Mouse (Mus musculus) frontal cortex, postnatal 14 days (tissue): ENCODE results near the gene Mapk6.
"Not testable (repeated sequence)": the region's sequence is repeated elsewhere in the genome, so short reads cannot be mapped to it uniquely, and the experiment has no call there.

Experiments used
- DNase-seq, 2 experiments: peaks; one replicate each; pipeline ENCODE4 v3.0.0; 2022; ENCODE audit warnings: low spot score in 2 of 2

Mapk6 gene

DNA sequence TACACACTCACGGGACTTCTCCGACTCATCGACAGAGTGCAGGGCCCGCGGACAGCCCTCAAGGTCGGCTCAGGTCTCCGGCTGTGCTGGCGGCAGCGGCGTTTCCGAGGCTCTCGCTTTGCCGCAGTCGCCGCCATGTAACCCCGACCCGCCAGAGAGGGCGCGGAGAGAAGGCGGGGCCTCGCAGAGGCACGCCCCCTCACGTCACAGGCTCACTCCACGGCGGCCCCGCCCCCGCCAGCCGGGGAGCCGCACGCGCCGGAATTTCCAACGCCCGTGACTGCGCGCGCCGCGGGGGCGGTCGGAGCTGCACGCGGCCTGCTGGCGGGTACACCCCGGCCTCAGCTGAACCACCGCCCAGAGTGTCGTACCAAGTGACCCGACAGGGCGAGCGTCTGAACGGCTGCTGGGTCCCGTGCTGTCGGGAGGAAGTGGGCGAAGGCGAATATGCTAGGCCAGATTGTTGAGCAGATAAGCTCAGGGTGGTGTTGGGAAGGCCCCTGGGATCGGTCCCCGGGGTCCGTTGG, at the start of gene Mapk6:
Mapk6 (minus strand) TSS at position 154 of the 527 bp plus-strand sequence.
- DNase-seq: peak; percentile 92 to 96

DNA sequence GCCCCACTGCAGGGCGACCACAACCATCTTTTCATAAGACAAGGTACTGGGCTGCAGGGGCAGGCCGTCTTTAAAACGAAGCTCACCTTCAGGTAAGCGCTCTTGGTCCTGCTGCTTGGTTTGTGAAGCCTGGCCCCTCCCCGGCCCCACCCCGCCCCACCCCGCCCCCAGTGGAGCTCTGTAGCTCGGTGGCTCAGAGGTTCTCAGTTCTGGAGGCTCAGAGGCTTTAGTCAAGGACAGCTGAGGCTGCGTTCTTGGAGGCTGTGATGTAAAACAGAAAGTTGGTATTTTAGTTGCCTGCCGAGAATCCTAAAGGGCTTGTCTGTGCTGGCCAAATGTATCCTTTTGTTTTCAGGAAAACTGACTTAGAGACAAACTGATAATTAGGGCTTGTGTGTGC, 45.9 kb upstream of the Mapk6 start:
- DNase-seq: no peak

DNA sequence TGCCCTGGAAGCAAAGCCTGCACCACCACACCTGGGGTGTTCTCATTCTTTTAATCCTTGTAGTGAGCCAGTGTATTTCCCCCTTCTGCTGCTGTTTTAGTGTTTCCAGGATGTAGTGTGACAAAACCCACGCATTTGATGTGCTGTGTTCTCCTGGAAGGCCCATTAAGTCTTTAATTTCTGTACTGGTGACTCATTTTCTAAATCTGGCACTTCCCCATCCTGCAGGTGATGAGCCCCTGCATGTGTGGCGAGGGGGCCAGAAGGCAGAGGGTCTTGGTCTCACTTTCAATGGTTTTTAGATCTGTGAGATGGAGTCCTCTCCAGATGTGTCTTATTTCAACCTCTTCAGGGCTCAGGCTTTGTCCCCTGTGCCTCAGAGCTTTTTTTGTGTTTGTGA, 44.2 kb upstream of the Mapk6 start:
- no peak for DNase-seq

DNA sequence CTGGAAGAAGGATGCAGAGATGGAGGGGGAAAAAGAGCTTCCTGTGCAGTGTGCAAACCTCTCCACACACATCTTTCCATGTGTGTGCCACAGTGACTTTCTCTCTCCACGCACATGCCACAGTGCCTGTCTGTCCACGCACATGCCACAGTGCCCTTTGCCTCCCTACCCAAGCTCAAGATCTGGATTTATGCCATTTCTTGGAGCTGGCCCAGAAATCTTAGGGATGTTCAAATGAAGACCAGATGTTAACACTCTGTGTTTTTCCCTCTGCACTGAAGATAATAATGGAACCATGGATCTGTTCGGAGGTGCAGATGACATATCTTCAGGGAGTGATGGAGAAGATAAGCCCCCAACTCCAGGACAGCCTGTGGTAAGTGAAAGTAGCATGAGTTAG, 38.2 kb upstream of the Mapk6 start:
- DNase-seq: no peak

DNA sequence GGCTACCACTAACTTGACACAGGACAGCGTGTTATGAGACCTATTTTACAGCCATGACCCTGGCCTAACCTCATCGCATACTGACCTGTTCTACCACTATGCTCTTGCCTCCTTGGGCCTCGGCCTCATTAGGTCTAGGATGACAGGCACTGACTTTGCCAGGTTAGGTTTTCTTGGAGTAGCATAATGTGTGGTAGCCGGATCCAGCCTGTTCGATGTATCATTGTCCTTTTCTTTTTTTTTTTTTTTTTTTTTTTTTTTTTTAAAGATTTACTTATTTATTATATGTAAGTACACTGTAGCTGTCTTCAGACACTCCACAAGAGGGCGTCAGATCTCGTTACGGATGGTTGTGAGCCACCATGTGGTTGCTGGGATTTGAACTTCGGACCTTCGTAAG, 36.8 kb upstream of the Mapk6 start:
- not testable (repeated sequence) for DNase-seq

DNA sequence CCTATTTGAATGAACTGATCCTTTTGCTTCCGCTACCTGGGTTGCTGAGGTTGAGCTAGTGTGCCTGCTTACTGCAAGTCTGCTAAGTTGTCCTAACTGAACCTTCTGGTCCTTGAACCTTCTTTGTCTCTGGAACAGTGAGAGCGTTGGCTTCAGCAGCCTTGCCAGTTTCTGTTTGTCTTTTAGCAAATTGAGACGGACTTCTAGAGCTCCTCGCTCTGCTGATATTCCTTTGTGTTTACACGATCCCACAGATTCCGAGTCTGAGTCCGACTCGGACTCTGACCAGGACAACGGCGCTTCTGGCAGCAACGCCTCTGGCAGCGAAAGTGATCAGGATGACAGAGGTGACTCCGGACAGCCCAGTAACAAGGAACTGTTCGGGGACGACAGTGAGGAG, 35.2 kb upstream of the Mapk6 start:
- no peak for DNase-seq

DNA sequence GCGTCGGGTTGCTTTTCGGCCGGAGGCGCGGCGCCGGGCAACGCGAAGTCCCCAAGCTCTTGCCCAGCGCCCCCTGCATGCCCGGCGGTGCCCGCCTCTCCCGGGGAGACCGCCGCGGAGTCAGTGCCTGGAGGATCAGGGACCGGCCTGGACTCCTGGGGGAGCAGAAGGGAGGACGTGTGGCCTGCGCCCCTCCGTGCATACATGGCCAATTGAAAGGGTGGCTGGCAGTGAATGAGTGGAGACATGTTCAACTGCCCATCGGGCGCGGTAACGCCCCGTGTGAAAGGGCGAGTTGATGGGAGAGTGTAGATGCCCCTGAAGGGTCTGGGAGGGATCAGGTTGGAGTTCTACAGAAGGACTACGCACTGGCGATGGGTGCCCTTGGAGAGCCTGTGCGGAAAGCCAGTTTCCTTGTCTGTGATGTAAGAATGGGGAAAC, 31.9 kb upstream of the Mapk6 start:
- DNase-seq: no peak

DNA sequence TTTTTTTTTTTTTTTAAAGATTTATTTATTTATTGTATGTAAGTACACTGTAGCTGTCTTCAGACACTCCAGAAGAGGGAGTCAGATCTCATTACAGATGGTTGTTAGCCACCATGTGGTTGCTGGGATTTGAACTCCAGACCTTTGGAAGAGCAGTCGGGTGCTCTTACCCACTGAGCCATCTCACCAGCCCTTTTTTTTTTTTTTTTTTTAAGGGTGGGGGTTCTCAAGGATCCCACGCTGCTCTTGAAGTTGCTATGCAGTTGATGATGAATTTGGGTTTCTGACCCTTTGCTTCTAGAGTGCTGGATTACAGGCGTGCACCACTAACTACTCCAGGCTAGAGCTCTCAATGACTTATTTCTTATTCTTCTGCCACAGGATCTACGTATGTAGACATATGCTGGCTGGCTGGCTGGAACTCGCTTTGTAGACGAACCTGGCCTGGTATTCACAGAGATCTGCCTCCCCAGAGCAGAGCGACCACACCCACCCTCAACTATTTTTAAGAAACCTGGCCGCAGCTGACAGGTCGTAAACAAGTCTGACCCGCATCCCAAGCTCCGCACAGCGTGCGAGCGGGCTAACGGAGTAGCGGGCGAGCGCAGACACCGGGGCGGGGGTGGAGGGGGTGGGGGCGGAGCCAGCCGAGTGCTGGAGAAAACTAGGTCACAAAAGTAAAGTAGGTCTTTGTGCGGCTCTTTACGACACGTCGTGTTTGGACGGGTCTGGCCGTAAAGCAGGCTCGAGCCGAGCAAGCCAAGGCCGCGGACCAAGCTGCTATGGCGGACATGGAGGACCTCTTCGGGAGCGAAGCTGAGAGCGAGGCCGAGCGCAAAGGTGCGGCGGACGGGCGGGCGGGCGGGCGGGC, 31.2 kb upstream of the Mapk6 start, which contains the start of gene Leo1:
Leo1 (plus strand) TSS at position 729 of the 871 bp plus-strand sequence.
- peak; percentile 81 to 85 for DNase-seq

DNA sequence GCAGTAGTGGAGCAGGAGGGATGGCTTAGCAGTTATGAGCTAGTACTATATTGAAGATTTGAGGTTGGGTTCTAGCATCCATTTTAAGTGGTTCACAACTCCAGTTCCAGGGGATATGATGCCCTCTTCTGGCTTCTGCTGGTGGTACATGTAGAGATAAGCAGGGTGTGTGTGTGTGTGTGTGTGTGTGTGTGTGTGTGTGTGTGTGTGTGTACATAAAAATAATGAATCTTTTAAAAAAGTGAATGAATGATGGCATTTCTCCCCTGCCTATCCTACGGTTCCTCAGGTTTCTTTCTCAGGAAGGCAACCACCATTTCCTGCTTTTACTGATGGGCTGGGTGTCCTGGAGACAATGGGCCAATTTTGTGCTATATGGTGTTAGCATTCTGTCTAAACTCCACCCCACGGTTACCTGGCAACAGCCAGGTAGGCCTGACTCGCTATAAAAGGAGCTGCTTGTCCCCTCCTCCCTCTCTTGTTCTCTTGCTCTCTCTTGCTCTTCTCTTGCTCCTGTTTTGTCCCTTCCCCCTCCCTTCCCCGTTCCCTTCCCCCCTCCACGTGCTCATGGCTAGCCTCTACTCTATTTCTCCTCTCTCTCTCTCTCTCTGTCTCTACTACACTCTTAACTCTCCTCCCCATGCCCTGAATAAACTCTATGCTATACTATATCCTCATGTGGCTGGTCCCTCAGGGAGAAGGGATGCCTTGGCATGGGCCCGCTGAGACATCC, 28.0 kb upstream of the Mapk6 start:
- DNase-seq: no peak

DNA sequence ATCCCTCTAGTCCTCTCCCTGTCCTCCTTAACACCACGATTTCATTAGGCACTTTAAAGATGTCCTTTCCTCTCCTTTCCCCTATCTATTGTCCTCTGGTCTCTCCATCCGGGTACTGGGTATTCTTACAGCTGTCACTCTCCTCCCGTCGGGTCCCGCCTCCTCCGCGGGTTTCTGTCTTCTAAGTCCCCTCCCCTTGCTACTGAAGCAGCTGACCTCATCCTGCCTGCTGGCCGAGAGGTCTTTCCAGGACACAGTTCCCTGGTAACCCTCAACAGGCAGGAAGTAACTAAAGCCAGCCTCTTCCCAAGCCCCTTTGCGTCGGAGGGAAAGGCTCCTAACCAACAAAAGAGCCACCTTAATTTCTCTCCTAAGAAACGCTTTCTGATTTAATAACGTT, 26.1 kb upstream of the Mapk6 start:
- DNase-seq: peak; percentile 34 to 68

DNA sequence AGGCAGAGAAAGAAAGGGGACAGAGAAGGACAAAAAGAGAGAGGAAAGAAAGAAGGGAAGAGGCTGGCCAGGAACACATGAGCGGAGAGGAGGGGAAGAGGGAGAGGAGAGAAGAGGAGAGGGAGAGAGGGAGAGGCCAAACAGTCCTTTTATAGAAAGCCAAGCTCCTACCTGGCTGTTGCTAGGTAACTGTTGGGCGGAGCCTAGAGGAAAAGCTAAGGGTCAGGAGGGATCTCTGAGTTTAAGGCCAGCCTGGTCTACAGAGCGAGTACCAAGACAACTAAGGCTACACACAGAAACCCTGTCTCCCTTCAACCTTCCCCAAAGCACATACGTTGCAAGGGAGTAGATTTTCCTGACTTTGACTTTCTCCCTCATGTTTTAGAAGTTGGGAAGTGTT, 25.5 kb upstream of the Mapk6 start:
- DNase-seq: no peak

DNA sequence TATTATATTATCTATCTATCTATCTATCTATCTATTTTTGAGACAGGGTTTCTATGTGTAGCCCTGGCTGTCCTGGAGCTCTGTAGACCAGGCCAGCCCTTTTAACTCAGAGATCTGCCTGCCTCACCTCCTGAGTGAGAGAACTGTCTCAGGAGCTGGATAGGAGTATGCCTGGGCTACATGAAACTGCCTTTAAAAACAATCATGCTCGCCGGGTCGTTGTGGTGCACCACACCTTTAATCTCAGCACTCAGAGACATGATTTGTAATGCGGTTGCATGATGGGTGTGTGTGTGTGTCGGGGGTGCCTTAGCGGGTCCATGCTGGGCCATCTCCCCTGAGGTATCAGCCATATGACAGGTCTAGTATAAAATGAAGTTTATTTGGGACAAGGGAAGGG, 25.1 kb upstream of the Mapk6 start:
- DNase-seq: no peak

DNA sequence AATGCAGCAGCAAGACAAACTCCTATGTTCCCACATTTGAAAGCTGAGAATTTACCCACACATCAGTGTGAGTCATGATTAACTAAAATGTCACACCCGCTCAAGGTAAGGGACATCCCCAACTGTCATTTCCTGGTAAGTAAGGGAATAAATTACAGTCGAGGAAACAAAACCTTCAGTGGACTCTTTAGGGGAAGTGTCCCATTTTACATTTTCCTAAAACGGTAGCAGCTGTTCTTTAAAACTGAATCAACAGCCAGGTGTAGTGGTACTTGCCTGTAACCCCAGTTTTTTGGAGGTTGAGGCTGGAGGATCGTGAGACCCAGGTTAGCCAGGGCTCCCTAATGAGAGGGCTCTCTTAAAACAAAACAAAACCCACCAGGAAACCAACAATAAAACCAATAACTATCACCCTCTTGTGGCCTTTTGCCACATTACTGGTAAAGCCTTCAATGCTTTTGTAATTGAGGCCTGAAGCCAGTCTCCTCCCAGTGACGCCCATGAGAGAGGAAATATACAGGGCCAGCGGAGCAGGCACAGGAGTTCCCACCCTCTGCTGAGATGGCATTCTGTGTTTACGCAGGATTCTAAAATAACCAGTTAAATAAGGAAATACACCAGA, 24.5 kb upstream of the Mapk6 start:
- no peak for DNase-seq

DNA sequence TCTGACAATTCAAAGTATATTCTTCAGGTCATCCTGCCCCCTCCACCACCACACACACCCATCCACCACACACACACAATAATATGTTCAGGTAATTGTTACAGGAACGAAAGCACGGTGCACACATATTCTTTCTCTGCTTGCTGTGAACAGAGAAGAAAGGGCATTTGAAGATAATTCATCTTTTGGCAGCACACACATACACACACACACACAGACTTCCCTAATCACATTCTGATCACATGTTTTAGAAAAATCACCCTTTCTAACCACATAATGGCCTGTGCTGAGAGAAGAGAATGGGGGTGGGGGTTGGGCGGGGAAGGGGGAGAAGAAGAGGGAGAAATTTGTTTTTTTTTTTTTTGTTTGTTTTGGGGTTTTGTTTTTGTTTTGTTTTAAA, 22.9 kb upstream of the Mapk6 start:
- no peak for DNase-seq

DNA sequence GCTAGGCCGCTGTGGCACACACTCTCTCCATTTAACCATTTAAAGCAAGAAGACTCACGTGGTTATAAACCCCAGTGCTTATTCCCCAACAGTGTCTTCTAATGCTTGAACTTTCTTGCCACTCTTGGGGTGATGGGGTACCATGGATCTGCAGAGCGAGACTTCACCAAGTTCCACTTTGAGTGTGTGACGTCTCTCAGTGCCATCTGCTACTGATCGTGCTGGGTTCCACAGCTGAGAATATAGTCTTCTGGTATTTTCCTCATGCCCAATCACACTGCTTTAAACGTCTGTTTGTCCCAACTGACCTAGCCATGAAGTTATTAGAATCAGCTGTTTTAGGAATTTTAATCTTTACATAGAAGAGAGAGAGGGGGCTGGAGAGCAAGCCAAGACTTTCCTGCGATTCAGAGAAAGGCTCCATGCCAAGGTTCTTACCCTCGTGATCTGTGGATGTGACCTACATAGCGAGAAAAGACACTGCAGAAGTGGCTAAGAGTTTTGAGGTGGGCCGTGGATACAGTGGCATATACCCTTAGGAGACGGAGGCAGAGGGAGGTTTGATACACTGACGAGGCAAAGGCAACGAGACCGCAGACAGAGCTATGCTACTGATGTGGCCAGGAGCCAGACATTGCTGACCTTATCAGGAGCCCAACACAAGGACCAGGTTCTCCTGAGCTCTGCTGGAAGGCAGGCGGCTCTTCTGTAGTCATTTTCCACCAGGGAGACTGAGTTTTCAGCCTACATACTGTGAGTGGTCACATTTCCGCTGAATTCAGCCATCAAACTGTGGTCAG, 21.2 kb upstream of the Mapk6 start:
- DNase-seq: no peak

DNA sequence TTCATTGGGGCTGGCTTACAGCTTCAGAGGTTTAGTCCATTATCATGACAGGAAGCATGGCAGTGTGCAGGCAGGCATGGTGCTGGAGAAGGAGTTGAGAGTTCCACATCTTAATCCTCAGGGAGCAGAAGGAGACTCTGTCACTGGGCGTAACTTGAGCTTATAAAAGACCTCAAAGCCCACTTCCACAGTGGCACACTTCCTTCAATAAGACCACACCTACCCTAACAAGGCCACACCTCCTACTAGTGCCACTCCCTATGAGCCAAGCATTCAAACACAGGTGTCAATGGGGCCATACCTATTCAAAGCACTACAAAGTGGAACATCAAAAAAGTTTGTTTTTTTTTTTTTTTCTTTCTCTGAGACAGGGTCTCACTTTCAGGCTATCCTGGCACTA, 19.9 kb upstream of the Mapk6 start:
- no peak for DNase-seq

DNA sequence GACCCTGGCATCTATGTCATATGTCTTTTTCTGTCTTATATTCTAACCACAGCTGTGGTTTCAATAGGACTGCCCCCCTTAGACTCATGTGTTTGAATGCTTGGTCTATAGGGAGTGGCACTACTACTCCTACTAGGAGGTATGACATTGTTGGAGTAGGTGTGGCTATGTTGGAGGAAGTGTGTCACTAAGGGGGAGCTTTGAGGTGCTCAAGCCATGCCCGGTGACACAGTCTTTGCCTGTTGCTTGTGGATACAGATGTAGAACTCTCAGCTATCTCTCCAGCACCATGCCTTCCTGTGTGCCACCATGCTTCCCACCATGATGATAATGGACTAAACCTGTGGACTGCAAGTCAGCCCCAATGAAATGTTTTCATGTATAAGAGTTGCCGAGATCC, 19.2 kb upstream of the Mapk6 start:
- no peak for DNase-seq

DNA sequence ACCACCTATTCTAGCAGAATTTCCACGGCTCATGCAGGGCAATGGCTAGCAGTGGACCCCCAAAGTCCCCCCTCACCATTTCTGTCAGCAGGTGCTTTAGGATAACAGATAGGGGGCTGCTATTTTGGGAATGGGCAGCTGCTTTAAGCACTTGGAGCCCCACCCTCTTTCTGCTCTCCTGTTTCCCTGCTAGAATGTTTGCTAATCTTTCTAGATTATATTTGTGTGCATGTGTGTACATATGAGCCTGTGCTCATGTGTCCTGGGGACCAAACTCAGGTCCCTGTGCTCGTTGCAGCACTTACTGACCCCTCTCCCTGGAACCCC, 18.4 kb upstream of the Mapk6 start:
- DNase-seq: no peak

DNA sequence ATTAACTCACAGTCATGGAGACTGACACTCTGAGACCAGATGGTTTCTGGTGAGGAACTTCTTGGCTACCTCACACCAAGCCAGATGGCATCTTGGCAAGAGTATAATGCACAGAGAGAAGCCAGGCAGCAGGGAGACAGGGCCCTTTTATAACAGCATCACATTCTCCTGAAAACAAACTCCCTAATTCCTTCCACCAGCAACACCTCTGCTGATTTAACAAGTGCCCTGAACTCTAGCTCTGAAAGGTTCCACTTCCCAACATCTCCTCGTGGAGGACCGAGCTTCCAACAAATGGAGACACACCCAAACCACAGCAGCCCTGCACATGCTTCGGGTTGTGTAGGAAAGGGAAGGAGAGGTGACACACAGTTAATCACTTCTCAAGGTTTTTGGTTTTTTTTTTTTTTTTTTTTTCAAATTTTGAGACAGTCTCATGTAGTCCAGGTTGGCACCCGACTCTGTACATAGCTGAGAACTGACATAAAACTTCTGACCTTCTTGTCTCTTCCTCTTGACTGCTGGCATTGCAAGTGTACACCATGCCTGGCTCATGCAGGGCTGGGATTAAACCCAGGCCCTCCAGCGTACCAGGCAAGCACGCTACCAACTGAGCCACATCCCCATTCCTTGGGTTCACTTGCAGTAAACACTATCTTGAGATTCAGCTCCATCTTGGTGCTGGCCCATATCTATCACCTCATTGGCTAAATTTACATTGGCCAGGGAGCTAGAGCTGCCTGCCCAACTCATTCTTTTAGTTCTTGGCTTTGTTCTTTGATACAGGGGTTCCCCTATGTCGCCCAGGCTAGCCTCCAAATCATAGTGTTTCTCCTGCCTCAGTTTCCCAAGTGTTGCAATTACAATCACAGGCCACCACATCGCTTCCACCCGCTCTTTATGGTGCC, 17.8 kb upstream of the Mapk6 start:
- DNase-seq: no peak

DNA sequence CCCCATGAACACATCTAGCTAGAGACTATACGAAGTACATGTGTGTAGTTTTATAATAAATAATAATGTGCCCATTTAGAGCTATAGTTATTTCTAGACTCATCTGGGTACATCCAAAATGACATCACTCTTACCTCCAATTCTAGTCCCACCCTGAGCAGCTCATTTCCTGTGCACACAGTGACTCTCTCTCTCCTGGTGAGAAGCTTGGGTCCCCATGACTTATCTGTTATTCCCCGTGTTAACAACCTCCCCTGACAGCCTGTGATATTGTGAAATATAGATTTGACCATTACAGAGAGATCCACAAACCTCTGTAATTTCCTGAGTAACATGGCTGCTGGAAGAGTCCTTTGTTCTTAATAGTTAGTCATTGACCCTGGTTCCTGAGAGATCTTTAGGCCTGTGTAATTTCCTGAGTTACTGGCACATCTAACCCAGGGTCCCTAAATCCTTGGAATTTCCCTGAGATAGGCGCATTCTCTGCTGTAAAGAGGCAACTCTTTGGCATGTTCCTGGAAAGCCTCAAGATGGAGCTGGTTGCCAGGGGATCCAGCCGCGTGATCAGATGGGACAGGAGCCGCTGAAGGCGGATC, 16.1 kb upstream of the Mapk6 start:
- no peak for DNase-seq
